Mouse (Mus musculus) liver, adult 2 months (tissue): ENCODE results near the gene Csl. TPM values are rescaled to one million over a fixed set of nuclear protein-coding genes. Genes with fewer than 3 reads are reported as not detected.

Source experiments
- DNase-seq: peaks from one replicate; pipeline ENCODE4 v3.0.0-alpha.2; 2011; ENCODE audit warnings: low read depth, low spot score; ENCODE audit errors: extremely low read depth
- H3K27ac ChIP-seq: fragments of 200-500 bp; replicated peaks from 2 replicates; pipeline ENCODE4 v1.5.1; 2012; ENCODE audit warnings: low read depth, mild to moderate bottlenecking, control low read depth, inconsistent platforms, low read length; ENCODE audit not compliant: insufficient read depth
- H3K27me3 ChIP-seq: fragments of 200-500 bp; 2 replicates; pipeline ENCODE4 v1.6.1; 2012; ENCODE audit warnings: mild to moderate bottlenecking, moderate library complexity, low read length, inconsistent platforms; ENCODE audit not compliant: control insufficient read depth, insufficient read depth
- H3K36me3 ChIP-seq: fragments of 200-500 bp; 2 replicates; pipeline ENCODE4 v1.6.1; 2012; ENCODE audit warnings: low read length, inconsistent platforms; ENCODE audit not compliant: control insufficient read depth, insufficient read depth
- H3K4me1 ChIP-seq: fragments of 200-500 bp; 2 replicates; pipeline ENCODE4 v1.6.1; 2011; ENCODE audit warnings: low read length; ENCODE audit not compliant: control insufficient read depth, insufficient read depth
- H3K4me3 ChIP-seq: fragments of 200-500 bp; 2 replicates; pipeline ENCODE4 v1.5.1; 2011; ENCODE audit warnings: low read depth, mild to moderate bottlenecking, control low read depth, low read length, moderate library complexity; ENCODE audit not compliant: insufficient read depth
- H3K79me2 ChIP-seq: fragments of 200-500 bp; 2 replicates; pipeline ENCODE4 v1.6.1; 2012; ENCODE audit warnings: inconsistent platforms, mild to moderate bottlenecking, low read length, moderate library complexity; ENCODE audit not compliant: control insufficient read depth, insufficient read depth
- H3K9ac ChIP-seq: fragments of 200-500 bp; 2 replicates; pipeline ENCODE4 v1.6.1; 2012; ENCODE audit warnings: low read depth, mild to moderate bottlenecking, control low read depth, inconsistent platforms, low read length
- CTCF ChIP-seq: fragments of 200-500 bp; IDR thresholded peaks from 2 replicates; pipeline ENCODE4 v1.5.1; 2011; ENCODE audit warnings: low read depth, low read length, control low read depth
- POLR2A ChIP-seq: fragments of 200-500 bp; IDR thresholded peaks from 2 replicates; pipeline ENCODE4 v1.6.1; 2011; ENCODE audit warnings: low read length, control low read depth; ENCODE audit not compliant: insufficient read depth; ENCODE audit errors: extremely low read depth
- WGBS: fragments of 180-500 bp; shearing (Covaris S2); methylation state at CpG from one replicate; pipeline ENCODE4 v1.1.7; 2018; 5-methylcytosine and 5-hydroxymethylcytosine counted together
- polyA plus RNA-seq: library from polyadenylated mRNA; depleted of rRNA; stranded (reverse); fragments of >200 nt; gene quantifications from 2 replicates; pipeline ENCODE4 v1.2.3, GENCODE M21; 2012; rRNA removed
- total RNA-seq: library from RNA; depleted of rRNA; stranded (reverse); fragments of >200 nt; gene quantifications from 2 replicates; pipeline ENCODE4 v1.2.3, GENCODE M21; 2014; rRNA removed

Csl gene
- not detected in 2 replicates for total RNA-seq
- 0.05 TPM in 1 of 2 replicates, not detected in the other for polyA plus RNA-seq

DNA sequence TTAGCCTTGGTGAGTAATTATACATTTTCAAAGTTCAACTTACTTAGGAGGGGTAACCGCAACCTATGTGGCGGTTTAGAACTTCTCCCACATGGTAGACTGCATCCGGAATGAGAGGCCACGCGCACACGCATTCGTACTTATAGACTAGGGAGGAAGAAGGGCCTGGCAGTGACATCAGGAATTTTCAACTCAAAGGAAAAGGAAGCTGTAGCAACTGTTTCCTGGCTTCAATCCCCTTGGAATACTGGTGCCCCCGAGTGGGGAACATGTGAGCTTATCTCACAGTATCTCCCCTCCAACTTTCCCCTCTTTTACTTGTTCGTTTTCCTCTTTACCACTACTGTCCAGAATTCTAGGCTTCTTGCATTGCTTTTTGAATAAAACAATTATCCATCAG lies at the start of gene Csl:
Csl (minus strand) TSS at position 101 of the 400 bp plus-strand sequence.
- H3K27ac ChIP-seq: no peak within 1 kb of the TSS
- no peak for TF ChIP-seq CTCF
- TF ChIP-seq POLR2A: no peak
- H3K27me3 ChIP-seq: no peaks in the 10 kb centered on the region
- no peaks in the 10 kb centered on the region for H3K79me2 ChIP-seq
- no peak for DNase-seq
- no peak within 1 kb of the TSS for H3K4me3 ChIP-seq
- WGBS: 91% methylated on average over 9 of the region's 9 CpGs
- no peaks in the 10 kb centered on the region for H3K36me3 ChIP-seq
- no peaks in the 10 kb centered on the region for H3K4me1 ChIP-seq
- H3K9ac ChIP-seq: no peak within 1 kb of the TSS

DNA sequence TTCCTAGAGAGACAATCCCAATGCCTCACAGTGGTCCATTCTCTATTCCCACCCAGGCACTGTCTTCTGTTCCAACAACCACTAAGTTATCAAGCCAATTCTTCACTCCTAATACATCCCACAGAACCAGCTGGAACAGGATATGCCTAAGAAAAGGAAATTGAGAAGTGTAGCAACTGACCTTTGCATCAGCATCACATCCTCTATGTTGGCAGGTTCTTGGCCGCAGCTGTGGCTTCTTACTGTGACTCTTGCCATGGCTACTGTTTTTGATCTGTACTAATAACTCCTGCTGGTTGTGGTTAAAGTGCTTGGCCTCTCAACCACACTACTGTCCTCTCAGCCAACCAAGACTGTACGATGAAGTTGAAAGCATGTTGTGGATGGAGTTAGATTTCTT lies 30.0 kb upstream of the Csl start:
- H3K36me3 ChIP-seq: no peaks in the 10 kb centered on the region
- 89% methylated on average over 2 of the region's 2 CpGs for WGBS
- H3K4me3 ChIP-seq: no peak overlapping the region
- DNase-seq: no peak
- no peaks in the 10 kb centered on the region for H3K27me3 ChIP-seq
- H3K79me2 ChIP-seq: no peaks in the 10 kb centered on the region
- H3K4me1 ChIP-seq: no peaks in the 10 kb centered on the region
- H3K9ac ChIP-seq: no peak overlapping the region
- no peak for TF ChIP-seq POLR2A
- no peak overlapping the region for H3K27ac ChIP-seq

DNA sequence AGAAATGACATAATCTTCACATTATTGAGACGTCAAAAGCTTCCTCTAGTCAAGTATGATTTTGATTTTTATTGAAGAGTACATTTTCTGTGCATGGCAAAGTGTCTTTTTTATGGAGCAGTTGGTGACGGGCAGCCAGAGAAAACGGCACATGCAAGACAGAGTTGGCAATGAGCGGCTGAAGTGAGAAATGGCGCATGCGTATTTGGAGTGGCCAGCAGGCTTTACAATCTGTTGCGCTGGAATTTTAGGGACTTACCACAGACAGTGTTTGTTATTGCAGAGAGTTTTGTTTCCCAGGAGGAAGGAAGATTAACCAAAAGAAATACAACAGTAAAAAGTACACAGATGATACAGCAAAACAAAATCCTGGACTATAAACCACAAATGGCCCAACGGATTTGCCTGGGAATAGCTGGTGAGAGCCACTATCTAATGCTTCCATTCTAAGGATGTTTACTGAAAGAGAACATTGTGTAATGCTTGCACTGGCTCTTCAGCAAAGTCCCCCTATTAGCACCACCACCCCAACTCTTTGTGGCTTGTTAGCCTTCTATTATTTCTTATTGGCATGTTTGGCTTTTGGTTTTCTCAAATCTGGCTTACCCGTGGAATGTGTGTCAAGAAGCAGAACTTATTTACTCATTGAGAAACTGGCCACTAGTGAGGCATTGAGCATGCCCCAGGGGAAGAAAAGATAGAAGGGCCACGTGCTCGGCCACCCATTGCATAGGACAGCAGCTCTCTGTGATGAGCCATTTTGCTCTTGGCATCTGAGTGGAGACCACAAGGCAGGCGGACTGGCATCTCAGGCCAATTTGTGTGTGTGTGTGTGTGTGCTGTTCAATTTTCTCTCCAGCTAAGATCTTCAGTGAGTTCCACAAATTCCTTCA lies 15.0 kb upstream of the Csl start:
- DNase-seq: no peak
- TF ChIP-seq CTCF: no peak
- TF ChIP-seq POLR2A: no peak
- WGBS: 88% methylated on average over 12 of the region's 12 CpGs

DNA sequence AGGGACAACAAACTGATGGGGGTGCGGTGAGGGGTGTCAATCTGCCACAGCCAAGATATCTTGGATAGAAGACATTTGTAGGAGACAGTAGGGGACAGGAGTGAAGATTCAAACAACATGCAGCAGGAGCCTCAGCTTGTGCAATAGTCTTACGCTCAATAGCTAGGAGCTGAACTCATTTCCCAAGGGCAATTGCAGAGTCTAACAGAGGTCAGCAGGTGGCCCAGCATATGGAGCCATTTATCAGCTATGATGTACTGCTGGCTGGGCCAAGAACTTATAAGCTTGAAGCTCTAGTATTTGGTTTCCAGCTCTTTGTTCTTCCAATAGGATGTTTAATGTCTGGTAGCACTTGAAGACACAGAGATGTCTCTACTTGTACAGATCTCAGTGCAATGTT lies 9.3 kb downstream of the Csl start:
- Histone ChIP-seq H3K27ac (no peak overlapping the region), H3K4me1 (no peaks in the 10 kb centered on the region), H3K79me2 (no peaks in the 10 kb centered on the region), H3K9ac (no peak overlapping the region), H3K27me3 (no peaks in the 10 kb centered on the region), H3K4me3 (no peak overlapping the region), H3K36me3 (no peaks in the 10 kb centered on the region)
- 93% methylated on average over 2 of the region's 2 CpGs for WGBS
- TF ChIP-seq POLR2A (no peak), CTCF (no peak)
- DNase-seq: no peak

More for the DNA sequence above, 15.0 kb upstream of the Csl start:
- Histone ChIP-seq H3K4me1 (no peaks in the 10 kb centered on the region), H3K27ac (no peak overlapping the region), H3K4me3 (no peak overlapping the region), H3K36me3 (no peaks in the 10 kb centered on the region), H3K79me2 (no peaks in the 10 kb centered on the region), H3K9ac (no peak overlapping the region), H3K27me3 (no peaks in the 10 kb centered on the region)

DNA sequence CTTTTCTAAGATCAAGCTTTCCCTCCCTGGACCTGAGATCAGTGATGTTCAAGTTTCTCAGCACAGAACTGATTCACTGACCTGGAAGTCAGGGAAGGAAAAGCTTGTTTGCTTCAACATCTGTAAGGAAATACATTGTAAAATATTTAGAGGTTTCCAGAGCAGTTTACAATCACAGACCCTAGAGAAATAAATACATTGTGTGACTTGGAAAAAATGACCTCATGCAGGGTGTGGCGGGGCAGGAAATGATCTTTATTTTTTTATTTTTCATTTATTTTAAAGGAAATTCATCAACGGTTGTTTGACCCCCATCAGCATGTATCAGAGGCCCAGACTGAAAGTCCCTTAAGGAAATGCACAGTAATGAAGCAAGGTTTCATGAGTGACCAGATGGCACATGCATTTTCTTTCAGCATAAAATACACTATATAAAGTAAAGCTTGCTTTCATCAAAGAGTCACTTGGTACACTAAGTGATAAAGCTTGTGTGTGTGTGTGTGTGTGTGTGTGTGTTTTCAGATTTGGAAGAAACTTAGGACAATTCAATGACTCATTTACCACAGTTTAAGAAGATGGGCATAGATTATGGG lies 10.7 kb downstream of the Csl start:
- WGBS: 72% methylated on average over 2 of the region's 2 CpGs
- Histone ChIP-seq H3K36me3 (no peaks in the 10 kb centered on the region), H3K79me2 (no peaks in the 10 kb centered on the region), H3K4me3 (no peak overlapping the region), H3K9ac (no peak overlapping the region), H3K27me3 (no peaks in the 10 kb centered on the region), H3K4me1 (no peaks in the 10 kb centered on the region), H3K27ac (no peak overlapping the region)
- TF ChIP-seq POLR2A (no peak), CTCF (no peak)
- no peak for DNase-seq

DNA sequence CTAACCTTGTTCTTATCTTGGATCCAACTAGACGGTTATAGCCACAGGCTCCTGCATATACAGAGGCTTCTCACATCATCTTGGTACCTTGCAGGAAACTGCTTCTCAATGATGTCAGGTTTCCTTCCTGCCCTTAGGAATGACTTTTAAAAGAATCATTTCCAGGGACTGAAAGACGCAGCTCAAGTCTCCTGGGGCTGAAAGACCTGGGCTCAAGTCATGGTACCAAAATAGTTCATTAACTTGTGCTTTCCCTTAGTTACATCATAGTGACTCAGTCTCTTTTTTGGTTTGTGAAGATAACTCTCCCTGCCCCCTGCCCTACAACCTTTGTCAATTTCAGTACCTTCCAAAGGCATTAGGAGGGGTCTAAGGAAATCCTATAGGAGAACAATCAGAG lies 11.4 kb downstream of the Csl start:
- TF ChIP-seq CTCF (no peak), POLR2A (no peak)
- WGBS: 43% methylated on average over 2 of the region's 2 CpGs
- DNase-seq: no peak
- Histone ChIP-seq H3K27ac (no peak overlapping the region), H3K4me3 (no peak overlapping the region), H3K79me2 (no peaks in the 10 kb centered on the region), H3K4me1 (no peaks in the 10 kb centered on the region), H3K27me3 (no peaks in the 10 kb centered on the region), H3K36me3 (no peaks in the 10 kb centered on the region), H3K9ac (no peak overlapping the region)
